Mouse (Mus musculus) naive thymus-derived CD4-positive, alpha-beta T cell, adult 2 months (primary cell): ENCODE results near the gene Spg11.

Experiments used
- DNase-seq: peaks from one replicate; pipeline ENCODE4 v3.0.0-alpha.2; 2011; ENCODE audit warnings: low read depth

Spg11 gene

GRCm38 (mm10) chr2:122117961-122118958 is at the start of gene Spg11:
TSS of gene Spg11 (minus strand) at chr2:122118386.
- peak; percentile 99 for DNase-seq

- peak; percentile 70 for DNase-seq
Observed at GRCm38 (mm10) chr2:122164293-122164692, 46.1 kb upstream of the Spg11 start.

GRCm38 (mm10) chr2:122163430-122164195 is 45.4 kb upstream of the Spg11 start:
- DNase-seq, result peak; percentile 44

GRCm38 (mm10) chr2:122162529-122162928 is 44.3 kb upstream of the Spg11 start:
- DNase-seq, result no peak

- DNase-seq, result no peak
Observed at GRCm38 (mm10) chr2:122161542-122161941, 43.4 kb upstream of the Spg11 start.

- DNase-seq, result peak; percentile 89
Observed at GRCm38 (mm10) chr2:122160680-122161079, 42.5 kb upstream of the Spg11 start, which contains the start of gene Trim69. TSS of gene Trim69 (plus strand) at chr2:122160700.

- no peak for DNase-seq
Observed at GRCm38 (mm10) chr2:122159667-122160066, 41.5 kb upstream of the Spg11 start.

GRCm38 (mm10) chr2:122158362-122158802 is 40.2 kb upstream of the Spg11 start:
- DNase-seq, result no peak

GRCm38 (mm10) chr2:122157561-122157960 is 39.4 kb upstream of the Spg11 start:
- no peak for DNase-seq

GRCm38 (mm10) chr2:122156051-122156700 is 38.0 kb upstream of the Spg11 start:
- no peak for DNase-seq

GRCm38 (mm10) chr2:122155292-122155691 is 37.1 kb upstream of the Spg11 start:
- no peak for DNase-seq

GRCm38 (mm10) chr2:122154479-122154878 is 36.3 kb upstream of the Spg11 start:
- DNase-seq, result no peak

GRCm38 (mm10) chr2:122153681-122154365 is 35.6 kb upstream of the Spg11 start:
- no peak for DNase-seq

- DNase-seq, result no peak
Observed at GRCm38 (mm10) chr2:122152850-122153249, 34.7 kb upstream of the Spg11 start.

- DNase-seq, result no peak
Observed at GRCm38 (mm10) chr2:122151221-122151620, 33.0 kb upstream of the Spg11 start.

GRCm38 (mm10) chr2:122149716-122150115 is 31.5 kb upstream of the Spg11 start:
- DNase-seq, result no peak

GRCm38 (mm10) chr2:122149316-122149715 is 31.1 kb upstream of the Spg11 start:
- DNase-seq, result peak; percentile 54

GRCm38 (mm10) chr2:122148242-122148917 is 30.2 kb upstream of the Spg11 start:
- DNase-seq, result peak; percentile 91

GRCm38 (mm10) chr2:122147508-122148241 is 29.5 kb upstream of the Spg11 start, which contains the start of gene B2m:
TSS of gene B2m (plus strand) at chr2:122147686.
- DNase-seq, result peak; percentile 98

GRCm38 (mm10) chr2:122146687-122147086 is 28.5 kb upstream of the Spg11 start:
- DNase-seq, result peak; percentile 51
